ENCODE assay signal across 9 mouse cellular contexts in the genomic region with DNA sequence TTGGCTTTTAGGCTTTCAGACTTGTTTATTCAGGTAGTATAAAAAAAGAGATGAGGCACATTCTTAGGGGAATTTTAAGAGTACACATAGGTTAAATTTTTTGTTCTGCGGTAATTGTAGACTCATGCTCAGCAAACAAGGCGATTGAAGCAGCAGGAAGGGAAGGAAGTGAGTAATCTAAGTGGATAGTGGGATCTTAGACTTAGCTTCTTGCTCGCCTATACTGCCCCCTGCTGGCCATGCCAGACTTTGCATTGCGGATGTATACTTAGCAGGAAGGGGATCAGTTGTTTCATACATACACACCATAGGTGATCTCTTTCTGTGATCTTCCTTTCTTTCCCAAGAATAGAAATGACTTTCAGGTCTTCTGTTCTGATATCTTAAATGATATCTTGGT.
DNase-seq lines count a peak whose midpoint lies in the region; ATAC-seq and TF ChIP-seq lines count a peak whose summit lies in the region.
"Had no signal": no experiment of that assay in that cellular context is flagged by ENCODE, and none has a peak within 500 bp of the region (broad histone marks: within the 10 kb centered on the region; RNA-seq: fewer than 3 reads in every experiment).

No protein-coding gene starts in this region.

- WGBS in lung, embryonic 16.5 days: under 1% methylated on average over 4 of the region's 4 CpGs

- no peak overlapping the region for H3K4me3 ChIP-seq in C2C12 (ENCODE audit: insufficient read depth, poor library complexity, severe bottlenecking)
- H3K4me3 ChIP-seq in lung, embryonic 16.5 days (ENCODE audit: low read length): no peak overlapping the region
- H3K4me3 ChIP-seq: heart, embryonic 15.5 days had no signal

- DNase-seq in adrenal gland, adult 18-20 months (ENCODE audit: low spot score in 2 of 2): peak; percentile 90 to 91
- DNase-seq in embryo, embryonic 10.5 days (ENCODE audit: low spot score): peak; percentile 94
- DNase-seq in gastrocnemius, postnatal 4 days (ENCODE audit: low spot score in 2 of 2): peak; percentile 89 to 91
- DNase-seq in layer of hippocampus, adult 11-12 months (ENCODE audit: low spot score): peak; percentile 92
- DNase-seq in right cerebral cortex, adult 18-20 months: peak; percentile 89
- peak; percentile 76 for DNase-seq in urinary bladder, adult 2 months (ENCODE audit: low spot score)

- no peak overlapping the region for H3K27ac ChIP-seq in lung, embryonic 16.5 days (ENCODE audit: low read length)
- H3K27ac ChIP-seq: heart, embryonic 15.5 days had no signal

- H3K79me3 ChIP-seq in C2C12 (ENCODE audit: low read depth): peaks cover 10% of the 10 kb centered on the region

- no peaks in the 10 kb centered on the region for H3K27me3 ChIP-seq in C2C12 (ENCODE audit: control insufficient read depth, insufficient read depth, insufficient read length)
- H3K27me3 ChIP-seq in lung, embryonic 16.5 days (ENCODE audit: control insufficient read depth, insufficient read depth, low read depth, low read length): no peaks in the 10 kb centered on the region
- H3K27me3 ChIP-seq: heart, embryonic 15.5 days had no signal

- H3K9me3 ChIP-seq in lung, embryonic 16.5 days (ENCODE audit: control insufficient read depth, low read length): no peaks in the 10 kb centered on the region
- H3K9me3 ChIP-seq: heart, embryonic 15.5 days had no signal

- peak; percentile 35; the same call in 1 of the 2 replicates for ATAC-seq in lung, embryonic 16.5 days (ENCODE audit: low read depth)

- H3K4me2 ChIP-seq in lung, embryonic 16.5 days (ENCODE audit: low read depth, low read length): no peak overlapping the region
- H3K4me2 ChIP-seq: heart, embryonic 15.5 days had no signal

- peak; percentile 74 for TF ChIP-seq CTCF in C2C12 (IDR thresholded peaks at IDR 0.05; ENCODE audit: control insufficient read depth, insufficient read depth, insufficient read length)

- no peaks in the 10 kb centered on the region for H3K36me3 ChIP-seq in C2C12 (ENCODE audit: control insufficient read depth, insufficient read depth)
- no peaks in the 10 kb centered on the region for H3K36me3 ChIP-seq in lung, embryonic 16.5 days (ENCODE audit: control insufficient read depth, insufficient read depth, low read length)
- H3K36me3 ChIP-seq: heart, embryonic 15.5 days had no signal

- H3ac ChIP-seq in C2C12 (ENCODE audit: control insufficient read depth, insufficient read length, low read depth): no peak overlapping the region

- peaks cover 64% of the 10 kb centered on the region for H3K79me2 ChIP-seq in C2C12 (ENCODE audit: control insufficient read depth, insufficient read depth)

- peaks cover 24% of the 10 kb centered on the region for H3K4me1 ChIP-seq in lung, embryonic 16.5 days (replicated peaks; ENCODE audit: control insufficient read depth, insufficient read depth, low read length)

- no peak overlapping the region for H3K9ac ChIP-seq in lung, embryonic 16.5 days (ENCODE audit: low read length)
- H3K9ac ChIP-seq: heart, embryonic 15.5 days had no signal

TF ChIP-seq in C2C12, 6 proteins besides CTCF, POLR2A, EP300 and RAD21:
- TF ChIP-seq USF1 (IDR thresholded peaks at IDR 0.05; ENCODE audit: low read depth) (no peak), MAX (IDR thresholded peaks at IDR 0.05) (peak; percentile 50), CEBPB (IDR thresholded peaks at IDR 0.05; ENCODE audit: low read depth) (no peak)
